Mouse (Mus musculus) c-Kit-negative CD71-positive TER-119-positive erythroid progenitor cells, embryonic 14.5 days (primary cell): Measurements from ENCODE around the gene Arhgef18.

Experiments used
- DNase-seq: peaks from one replicate; pipeline ENCODE4 v3.0.0-alpha.2; 2013; ENCODE audit warnings: low read depth, low spot score

Arhgef18 gene

DNA sequence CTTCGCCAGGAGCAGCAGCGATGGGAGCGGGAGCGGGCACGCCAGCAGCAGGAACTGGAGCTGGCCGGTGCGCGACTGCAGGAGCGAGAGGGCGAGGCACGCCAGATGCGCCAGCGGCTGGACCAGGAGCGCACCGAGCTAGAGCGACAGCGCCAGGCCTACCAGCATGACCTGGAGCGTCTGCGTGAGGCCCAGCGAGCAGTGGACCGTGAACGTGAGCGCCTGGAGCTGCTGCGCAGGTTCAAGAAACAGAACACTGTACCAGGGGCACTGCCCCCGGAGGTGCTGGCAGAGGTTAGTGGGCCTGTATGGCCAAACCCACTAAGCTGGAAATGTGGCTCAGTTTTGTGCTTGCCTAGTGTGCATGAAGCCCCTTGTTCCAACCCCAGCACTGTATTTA, 59.2 kb downstream of the Arhgef18 start:
- DNase-seq, result no peak

DNA sequence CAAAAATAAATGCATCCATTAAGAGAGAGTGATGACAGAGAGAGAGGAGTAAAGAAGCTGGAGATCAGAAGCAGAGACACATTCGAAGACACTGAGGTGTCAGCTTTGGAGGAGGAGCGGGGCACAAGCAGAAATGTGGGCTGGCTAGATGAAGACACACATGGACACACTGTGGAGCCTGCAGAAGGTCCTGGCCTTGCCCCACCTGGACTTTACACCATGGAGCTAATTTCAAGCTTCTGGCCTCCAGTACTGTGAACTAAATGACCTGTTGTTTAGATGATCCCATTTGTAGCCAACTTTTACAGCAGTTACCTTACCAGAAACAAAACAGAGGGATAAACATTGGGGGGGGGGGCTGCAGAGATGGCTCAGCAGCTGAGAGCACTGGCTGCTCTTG, 70.4 kb downstream of the Arhgef18 start:
- DNase-seq, result no peak

DNA sequence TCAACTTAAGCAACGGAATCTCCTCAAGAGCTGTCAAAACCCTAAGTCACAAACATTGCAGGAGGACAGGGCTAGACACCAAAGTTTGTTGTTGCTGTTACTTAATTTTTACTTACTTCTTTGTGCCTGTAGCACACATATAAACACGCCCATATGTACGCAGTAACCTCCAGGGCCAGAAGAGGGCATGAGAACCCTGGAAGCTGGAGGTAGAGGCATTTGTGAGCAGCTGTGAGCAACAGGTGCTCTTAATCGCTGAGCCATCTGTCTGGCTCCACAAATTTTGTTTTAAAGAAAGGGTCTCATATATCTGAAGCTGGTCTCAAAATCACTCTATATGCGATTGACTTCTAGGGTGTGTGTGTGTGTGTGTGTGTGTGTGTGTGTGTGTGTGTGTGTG, 71.5 kb downstream of the Arhgef18 start:
- no peak for DNase-seq

DNA sequence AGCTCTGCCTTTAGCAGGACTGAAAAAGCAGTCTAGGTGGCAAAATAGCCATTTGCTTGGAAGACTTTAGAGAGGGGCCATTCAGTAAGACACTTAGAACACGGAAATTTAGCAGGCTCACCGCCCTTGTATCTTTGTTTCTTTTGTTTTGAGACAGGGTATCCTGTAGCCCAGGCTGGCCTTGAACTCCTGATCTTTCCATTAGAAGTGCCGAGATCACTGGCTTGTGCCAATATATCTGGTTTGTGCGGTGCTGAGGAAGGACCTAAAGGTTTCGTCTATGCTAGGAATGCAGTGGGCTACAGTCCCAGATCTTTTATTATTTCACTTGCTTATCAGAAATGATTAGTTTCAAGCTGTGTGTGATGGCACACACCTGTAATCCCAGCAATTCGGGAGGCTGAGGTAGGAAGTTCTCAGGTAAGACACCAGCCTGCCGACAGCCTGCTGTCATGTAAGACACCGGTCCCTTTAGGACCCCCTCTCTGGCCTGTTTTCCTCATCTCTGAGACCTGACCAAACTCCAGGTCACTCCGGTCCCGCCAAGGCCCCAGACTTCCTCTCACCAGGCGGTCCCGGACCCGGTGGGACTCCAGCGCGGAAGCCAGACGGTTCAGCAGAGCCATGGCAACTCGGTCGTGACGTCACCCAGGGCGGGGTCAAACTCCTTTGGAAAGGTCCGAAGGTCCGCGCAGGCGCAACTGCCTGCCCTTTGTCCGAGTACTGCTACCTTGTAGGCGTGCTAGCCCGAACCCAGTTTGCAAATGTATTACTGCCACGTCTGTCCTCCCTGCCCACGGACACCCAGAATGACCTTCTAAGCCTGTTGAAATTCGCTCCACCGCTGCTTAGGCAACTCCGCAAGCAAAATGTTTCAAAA, 74.4 kb downstream of the Arhgef18 start, which contains the start of gene Pex11g:
Gene Pex11g, minus strand, starts transcription at position 675 of the 880 bp plus-strand sequence.
- peak; percentile 80 for DNase-seq

DNA sequence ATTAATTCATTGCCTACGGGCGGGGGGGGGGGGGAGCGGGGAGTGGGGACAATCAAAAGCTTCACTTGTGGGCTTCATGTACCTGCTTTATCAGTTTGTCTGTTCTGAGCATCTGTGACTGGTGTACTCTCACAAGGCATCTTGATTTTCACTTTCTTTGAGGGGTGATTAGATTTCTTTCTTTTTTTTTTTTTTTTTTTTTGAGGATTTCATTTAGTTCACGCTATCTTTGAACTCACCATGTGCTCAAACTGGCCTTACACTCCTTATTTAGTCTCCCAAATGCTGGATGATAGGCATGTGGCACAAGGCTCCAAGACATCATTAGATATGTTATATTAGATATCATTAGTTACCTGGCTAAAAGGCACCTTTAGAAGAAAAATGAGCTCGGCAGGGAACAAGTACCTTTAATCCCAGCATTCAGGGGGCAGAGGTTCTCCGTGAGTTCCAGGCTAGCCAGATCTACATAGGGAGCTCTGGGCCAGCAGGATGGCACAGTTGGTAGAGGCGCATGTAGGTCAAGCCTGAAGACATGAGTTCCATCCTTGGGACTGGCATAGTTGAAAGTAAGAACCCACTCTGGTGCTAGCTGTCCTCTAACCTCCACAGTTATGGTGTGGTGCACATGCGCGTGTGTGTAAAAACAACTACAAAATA, 75.2 kb downstream of the Arhgef18 start:
- DNase-seq, result no peak

DNA sequence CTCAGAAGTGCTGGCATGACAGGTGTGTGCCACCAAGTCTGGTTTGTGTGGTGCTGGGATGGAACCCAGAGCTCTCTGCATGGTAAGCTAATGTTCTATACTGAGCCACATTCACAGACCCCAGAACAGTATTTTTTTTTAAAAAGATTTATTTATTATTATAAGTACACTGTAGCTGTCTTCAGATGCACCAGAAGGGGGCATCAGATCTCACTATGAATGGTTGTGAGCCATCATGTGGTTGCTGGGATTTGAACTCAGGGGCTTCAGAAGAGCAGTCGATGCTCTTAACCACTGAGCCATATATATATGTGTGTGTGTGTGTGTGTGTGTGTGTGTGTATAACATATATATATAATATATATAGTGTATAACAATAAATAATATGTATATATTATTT, 76.0 kb downstream of the Arhgef18 start:
- no peak for DNase-seq

DNA sequence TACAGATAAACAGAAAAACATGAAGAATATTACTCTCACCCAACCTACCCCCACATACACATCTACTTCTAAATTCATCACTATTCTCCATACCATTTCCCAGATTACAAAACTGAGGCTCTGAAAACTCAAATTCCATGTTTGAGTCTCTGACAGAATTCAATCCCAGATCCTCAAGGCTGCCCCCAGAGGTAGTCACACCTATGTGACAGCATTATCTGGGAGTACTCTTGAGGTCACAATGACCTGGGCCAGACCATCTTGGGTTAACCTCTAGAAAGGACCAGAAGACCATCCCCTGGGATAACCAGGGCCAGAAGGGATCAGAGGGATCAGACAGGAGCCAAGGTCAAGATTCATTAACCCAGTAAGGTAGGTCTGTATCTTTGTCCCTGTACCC, 77.8 kb downstream of the Arhgef18 start, which contains the start of gene Tex45:
Gene Tex45, plus strand, starts transcription at position 301 of the 400 bp plus-strand sequence.
- DNase-seq, result no peak

DNA sequence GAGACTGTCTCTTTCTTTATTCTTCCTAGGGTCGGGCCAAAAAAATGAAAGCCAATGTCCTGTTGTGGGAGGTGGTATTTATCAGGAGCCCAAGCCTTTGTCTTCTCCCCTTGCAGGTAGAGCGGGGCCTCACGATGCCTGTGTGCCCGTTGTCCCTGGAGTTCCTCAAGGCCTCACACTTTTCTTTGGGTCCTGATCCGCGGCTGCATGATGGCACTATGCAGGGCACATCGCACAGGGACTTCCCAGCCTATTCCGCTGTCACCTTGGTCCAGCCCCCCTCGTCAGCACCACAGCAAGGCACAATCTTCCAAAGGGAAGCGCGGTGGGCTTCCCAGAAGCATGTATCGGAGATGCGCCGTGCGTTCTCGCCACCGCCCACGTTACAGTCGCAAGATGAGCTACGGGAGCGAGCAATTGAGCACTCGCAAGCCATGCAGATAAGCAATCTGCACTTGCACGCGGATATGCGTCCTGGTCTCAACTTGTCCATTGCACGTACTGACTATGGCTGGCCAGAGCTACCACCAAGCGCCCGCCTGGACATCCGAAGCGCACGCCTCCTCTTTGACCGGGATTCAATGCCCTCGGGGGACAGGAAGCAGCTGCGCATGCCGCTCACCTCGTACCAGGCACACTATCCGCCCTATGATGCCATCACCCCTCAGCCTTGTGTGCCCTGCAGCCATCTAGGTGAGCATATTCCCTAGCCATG, 83.1 kb downstream of the Arhgef18 start:
- no peak for DNase-seq

DNA sequence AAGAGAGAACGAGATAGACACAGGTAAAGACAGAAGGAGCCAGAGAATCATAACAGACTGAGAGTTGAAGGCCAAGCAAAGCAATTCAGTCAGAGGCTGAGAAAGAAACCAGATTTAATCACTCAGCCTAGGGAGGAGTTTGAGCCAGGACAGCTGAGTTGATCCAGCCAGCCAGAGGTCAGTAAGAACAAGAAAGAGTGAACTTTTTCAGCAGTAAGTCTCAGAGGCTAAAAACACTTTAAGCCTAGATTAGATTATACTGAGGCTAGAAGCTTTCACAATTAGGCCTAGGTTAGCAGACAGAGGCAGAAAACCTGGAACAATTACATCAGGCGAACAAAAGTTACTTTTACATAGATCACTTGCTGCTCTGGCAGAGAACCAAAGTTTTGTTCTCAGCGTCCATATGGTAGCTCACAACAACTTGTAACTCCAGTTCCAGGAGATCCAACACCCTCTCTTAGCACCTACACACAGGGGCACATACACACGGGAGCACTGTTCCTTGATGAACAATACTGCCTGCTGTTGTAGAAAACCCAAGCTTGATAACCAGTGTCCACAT, 87.5 kb downstream of the Arhgef18 start:
- DNase-seq, result no peak

DNA sequence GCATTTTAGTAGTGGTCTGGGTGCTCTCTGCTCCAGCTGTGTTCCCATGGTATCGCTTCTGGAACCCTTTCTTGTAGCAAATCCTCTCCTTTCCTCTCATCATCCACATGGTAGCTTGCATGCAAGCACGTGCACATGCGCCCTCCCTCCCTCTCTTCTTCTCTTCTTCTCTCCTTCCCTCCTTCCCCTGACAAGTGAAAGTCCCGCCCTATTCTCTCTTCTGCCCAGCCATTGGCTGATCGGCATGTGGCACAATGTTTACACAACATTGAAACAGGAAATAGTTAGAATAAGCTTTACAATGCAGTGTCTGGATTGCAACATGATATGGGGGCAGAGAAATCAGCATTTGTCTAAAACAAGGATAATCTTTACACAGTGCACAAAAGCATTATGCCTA, 88.8 kb downstream of the Arhgef18 start:
- no peak for DNase-seq

DNA sequence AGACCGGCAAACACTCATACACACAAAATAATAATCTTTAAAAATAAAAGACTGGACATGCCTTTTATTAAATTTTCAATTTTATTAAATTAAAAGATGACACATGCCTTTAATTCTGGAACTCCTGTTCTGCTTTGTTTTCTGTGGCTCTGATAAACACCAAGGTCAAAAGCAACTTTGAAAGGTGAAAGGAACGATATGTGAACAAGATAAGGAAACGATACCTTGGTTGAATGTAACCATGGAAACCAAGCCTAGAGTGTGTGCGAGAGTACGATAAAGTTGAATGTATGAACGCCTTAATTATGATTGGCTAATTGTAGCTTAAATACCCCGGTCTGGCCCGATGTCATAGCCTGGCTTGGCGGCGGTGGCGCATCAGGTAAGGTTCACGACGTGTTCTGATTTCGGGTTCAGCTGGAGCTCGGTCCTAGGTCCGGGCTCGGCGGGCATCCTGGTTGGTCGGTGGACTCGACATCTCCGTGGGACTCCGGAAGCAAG, 89.5 kb downstream of the Arhgef18 start:
- DNase-seq, result no peak

DNA sequence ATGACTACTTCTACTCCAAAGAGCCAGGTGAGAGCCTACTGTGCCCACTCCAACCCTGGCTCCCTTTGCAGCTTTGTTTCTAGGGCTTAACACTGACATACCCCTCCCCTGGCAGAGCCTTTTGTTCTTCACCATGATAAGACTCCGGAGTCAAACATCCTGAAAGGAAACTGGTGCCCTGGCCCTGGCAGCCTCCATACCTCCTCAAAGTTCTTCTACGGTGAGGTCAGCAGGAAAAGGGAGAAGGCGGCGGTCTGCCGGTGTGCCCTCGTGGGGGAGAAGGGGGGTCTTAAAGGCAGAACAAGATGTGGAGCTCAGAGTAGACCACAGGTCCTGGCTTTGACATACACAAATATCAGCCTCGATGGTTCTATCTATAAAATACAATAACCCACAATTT, 90.7 kb downstream of the Arhgef18 start:
- no peak for DNase-seq

DNA sequence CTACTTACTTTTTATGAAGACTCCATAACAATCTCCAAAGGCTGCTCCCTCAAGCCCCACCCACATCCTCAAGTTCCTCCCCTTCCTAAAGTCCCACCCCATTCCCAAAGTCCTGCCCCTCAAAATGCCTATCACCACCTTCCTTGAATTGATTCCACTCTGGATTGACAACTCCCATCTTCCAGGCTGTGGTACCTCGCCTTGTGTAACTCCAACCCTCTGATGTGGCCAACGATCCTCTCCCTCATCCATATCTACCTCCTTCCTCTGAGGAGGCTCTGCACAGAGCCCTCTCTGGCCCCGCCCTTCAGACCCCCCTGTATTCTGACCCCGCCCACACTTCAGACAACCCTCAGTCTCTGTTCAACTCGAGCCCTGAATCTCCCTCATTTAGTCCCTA, 92.4 kb downstream of the Arhgef18 start:
- DNase-seq, result no peak

DNA sequence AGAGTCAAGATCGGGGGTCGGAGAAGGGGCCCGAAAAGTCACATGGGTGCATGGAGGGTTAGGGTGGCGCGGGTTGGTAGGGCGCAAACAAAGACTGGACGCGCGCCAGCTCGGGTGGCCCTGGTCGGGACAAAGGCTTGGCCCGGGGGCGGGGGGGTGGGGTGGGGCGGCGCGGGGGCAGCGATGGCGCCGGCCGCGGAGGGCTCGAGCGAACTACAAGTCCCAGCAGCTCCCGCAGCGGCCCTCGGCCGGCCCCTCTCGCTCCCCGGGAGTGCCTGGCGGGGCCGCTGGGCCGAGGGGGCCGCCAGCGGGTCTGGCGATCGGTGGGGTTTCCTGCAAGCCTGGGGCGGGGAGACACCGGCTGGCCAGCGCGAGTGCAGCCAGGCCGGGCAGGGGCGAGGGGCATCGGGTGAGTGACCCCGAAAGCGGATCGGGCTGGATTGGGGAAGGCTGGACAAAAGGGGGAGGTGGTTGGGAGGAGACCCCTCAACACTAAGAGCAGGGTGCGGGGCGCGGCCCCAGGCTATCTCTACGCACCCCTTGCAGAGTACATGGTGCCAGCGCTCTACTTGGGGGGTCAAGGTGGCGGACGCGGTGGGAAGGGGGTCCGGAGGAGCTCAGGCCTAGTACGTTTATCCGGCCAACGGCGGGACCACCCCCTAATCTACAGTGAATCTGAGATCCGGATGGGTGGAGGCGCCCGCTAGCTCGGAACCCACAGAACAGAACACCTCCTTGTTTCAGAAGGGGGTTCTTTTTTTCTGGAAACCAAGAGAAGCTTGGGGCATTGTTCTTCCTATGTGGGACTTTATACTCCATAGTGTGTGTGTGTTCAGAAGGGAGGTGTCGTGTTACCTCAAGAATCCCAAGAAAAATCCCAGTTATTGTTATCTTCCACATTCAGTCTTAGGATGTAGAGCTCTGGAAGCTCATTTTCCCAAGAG, 100.4 kb downstream of the Arhgef18 start, which contains the start of gene Zfp358:
Gene Zfp358, plus strand, starts transcription at position 238 of the 944 bp plus-strand sequence.
- DNase-seq, result no peak

DNA sequence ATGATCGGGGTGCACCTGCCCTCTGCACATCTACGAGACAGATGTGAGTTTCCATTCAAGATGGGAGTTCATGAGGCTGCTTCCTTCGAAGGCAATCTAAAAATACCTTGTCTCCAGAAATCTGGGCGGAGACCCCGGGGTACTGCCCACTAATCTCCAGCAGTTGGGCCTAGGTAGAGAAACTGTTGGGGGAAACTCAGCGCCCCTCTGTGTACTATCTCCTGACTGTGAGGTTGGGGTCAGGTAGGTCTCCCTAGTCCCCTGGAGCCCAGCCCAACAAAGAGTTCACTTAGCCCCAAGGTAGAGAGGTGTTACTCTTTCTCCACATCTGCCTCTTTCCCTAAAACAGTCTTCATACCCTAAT, 101.0 kb downstream of the Arhgef18 start:
- DNase-seq, result no peak

DNA sequence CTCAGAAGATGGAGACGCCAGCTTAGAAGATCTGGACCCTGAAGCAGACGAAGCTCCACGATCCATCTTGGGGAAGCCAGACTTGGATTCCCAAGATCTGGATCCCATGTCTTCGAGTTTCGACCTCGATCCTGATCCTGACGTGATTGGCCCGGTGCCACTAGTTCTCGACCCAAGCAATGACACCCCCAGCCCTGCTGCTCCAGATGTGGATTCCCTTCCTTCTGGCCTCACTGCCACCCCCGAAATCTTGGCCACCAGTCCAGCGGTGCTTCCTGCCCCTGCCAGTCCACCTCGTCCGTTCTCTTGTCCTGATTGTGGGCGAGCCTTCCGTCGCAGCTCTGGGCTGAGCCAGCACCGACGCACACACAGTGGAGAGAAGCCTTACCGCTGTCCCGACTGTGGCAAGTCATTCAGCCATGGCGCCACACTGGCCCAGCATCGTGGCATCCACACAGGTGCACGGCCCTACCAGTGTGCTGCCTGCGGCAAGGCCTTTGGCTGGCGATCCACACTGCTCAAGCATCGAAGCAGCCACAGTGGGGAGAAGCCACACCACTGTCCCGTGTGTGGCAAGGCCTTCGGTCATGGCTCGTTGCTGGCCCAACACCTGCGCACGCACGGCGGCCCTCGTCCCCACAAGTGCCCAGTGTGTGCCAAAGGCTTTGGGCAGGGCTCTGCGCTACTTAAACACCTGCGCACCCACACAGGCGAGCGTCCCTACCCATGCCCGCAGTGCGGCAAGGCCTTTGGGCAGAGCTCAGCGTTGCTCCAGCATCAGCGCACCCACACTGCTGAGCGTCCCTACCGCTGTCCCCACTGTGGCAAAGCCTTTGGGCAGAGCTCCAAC, 103.0 kb downstream of the Arhgef18 start:
- DNase-seq, result no peak

DNA sequence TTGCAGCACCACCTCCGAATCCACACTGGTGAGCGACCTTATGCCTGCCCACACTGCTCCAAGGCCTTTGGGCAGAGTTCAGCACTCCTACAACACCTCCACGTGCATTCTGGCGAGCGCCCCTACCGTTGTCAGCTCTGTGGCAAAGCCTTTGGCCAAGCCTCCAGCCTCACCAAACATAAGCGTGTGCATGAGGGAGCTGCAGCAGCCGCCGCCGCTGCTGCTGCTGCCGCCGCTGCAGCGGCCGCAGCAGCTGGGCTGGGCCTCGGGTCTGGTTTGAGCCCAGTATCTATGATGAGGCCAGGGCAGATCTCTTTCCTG, 103.6 kb downstream of the Arhgef18 start:
- DNase-seq, result no peak

DNA sequence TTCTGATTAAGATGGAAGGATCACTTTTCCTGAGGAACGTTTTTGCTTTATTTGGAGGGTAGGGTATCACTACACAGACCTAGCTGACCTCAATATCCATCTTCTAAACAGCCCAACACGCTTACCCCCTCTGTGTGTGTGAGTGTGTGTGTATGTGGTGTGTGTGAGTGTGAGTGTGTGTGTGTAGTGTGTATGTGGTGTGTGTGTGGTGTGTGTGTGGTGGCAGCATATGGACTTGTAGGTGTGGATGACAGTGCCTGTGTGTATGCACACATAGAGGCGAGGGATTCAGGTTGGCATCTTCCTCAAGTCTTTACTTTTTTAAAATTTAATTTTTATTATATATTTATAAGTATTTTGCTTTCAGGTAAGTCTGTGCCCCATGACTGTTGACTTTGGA, 105.8 kb downstream of the Arhgef18 start:
- DNase-seq, result no peak

DNA sequence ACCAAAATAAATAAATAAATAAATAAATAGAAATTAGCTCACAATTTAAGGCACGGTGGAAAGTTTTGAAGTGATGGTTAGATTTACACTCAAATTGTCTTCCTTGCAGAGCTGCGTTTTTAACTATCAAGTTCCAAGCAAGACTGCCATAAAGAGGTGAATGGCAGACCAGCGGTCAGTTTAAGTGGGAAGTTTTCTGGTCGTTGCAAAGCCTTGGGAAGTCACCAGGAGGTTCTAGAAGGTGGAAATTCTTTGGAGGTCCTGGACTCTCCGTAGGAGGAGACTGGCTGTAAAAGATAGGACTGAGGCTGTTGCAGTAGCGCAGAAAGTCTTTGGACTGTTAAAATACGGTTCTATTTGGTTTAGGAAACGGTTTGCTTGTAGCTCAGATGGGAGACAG, 106.9 kb downstream of the Arhgef18 start:
- no peak for DNase-seq
